Mouse (Mus musculus): ENCODE data around the gene Rnf183. TPM values are rescaled to one million over a fixed set of nuclear protein-coding genes. Genes with fewer than 3 reads are reported as not detected.

The Rnf183 gene
- polyA plus RNA-seq, 1 experiment = not detected

GRCm38 (mm10) chr4:62475793-62476192 lies 40.7 kb upstream of the Rnf183 start:
- Histone ChIP-seq H3K9ac (ENCODE audit: low read depth, poor library complexity, severe bottlenecking) (no peak overlapping the region), H3K4me1 (ENCODE audit: control insufficient read depth, insufficient read depth, low read length) (no peaks in the 10 kb centered on the region), H3K4me3 (ENCODE audit: low read depth, low read length) (no peak overlapping the region), H3K27ac (ENCODE audit: insufficient read depth, low read length) (no peak overlapping the region), H3K9me3 (replicated peaks; ENCODE audit: control insufficient read depth, insufficient read depth, low read length, poor library complexity, severe bottlenecking) (no peaks in the 10 kb centered on the region), H3K36me3 (ENCODE audit: control insufficient read depth, insufficient read depth, low read length, poor library complexity, severe bottlenecking) (no peaks in the 10 kb centered on the region), H3K27me3 (ENCODE audit: control insufficient read depth, insufficient read depth, low read length, poor library complexity, severe bottlenecking) (peaks cover 1% of the 10 kb centered on the region; the same call in 1 of the 2 replicates)
- TF ChIP-seq POLR2A (IDR thresholded peaks at IDR 0.05; ENCODE audit: insufficient read depth, low read length) = no peak

GRCm38 (mm10) chr4:62475131-62475530 lies 40.1 kb upstream of the Rnf183 start:
- Histone ChIP-seq H3K9ac (ENCODE audit: low read depth, poor library complexity, severe bottlenecking) (no peak overlapping the region), H3K27me3 (ENCODE audit: control insufficient read depth, insufficient read depth, low read length, poor library complexity, severe bottlenecking) (peaks cover 1% of the 10 kb centered on the region; the same call in 1 of the 2 replicates), H3K4me3 (ENCODE audit: low read depth, low read length) (no peak overlapping the region), H3K36me3 (ENCODE audit: control insufficient read depth, insufficient read depth, low read length, poor library complexity, severe bottlenecking) (no peaks in the 10 kb centered on the region), H3K9me3 (replicated peaks; ENCODE audit: control insufficient read depth, insufficient read depth, low read length, poor library complexity, severe bottlenecking) (no peaks in the 10 kb centered on the region), H3K27ac (ENCODE audit: insufficient read depth, low read length) (no peak overlapping the region), H3K4me1 (ENCODE audit: control insufficient read depth, insufficient read depth, low read length) (no peaks in the 10 kb centered on the region)
- TF ChIP-seq EP300 (IDR thresholded peaks at IDR 0.05; ENCODE audit: insufficient read depth, low read depth, low read length) = no peak
- no peak for TF ChIP-seq CTCF (IDR thresholded peaks at IDR 0.05; ENCODE audit: low read depth, low read length)
- no peak for TF ChIP-seq POLR2A (IDR thresholded peaks at IDR 0.05; ENCODE audit: insufficient read depth, low read length)

DNA sequence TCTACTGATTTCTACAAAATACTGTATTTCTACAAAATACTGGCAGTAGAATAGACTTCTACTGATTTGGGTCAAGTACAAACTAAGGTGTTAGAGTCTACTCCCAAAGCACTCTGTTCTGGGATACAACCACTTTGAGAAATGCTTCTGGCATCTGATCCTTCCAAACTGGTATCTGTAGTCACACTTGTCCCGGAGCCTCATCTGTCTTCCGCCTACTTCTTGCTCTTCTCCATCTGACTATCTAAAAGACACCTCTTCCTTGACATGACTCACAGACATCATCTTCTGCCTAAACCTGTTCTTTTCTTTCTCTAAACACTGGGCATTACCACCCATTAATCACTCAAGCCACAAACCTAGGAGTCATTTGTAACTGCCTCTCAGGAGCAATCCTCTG lies 37.0 kb upstream of the Rnf183 start:
- no peaks in the 10 kb centered on the region for H3K36me3 ChIP-seq (ENCODE audit: control insufficient read depth, insufficient read depth, low read length, poor library complexity, severe bottlenecking)
- TF ChIP-seq EP300 (IDR thresholded peaks at IDR 0.05; ENCODE audit: insufficient read depth, low read depth, low read length) = no peak
- TF ChIP-seq POLR2A (IDR thresholded peaks at IDR 0.05; ENCODE audit: insufficient read depth, low read length) = no peak
- TF ChIP-seq CTCF (IDR thresholded peaks at IDR 0.05; ENCODE audit: low read depth, low read length) = no peak
- no peak overlapping the region for H3K4me3 ChIP-seq (ENCODE audit: low read depth, low read length)
- no peaks in the 10 kb centered on the region for H3K9me3 ChIP-seq (replicated peaks; ENCODE audit: control insufficient read depth, insufficient read depth, low read length, poor library complexity, severe bottlenecking)
- no peaks in the 10 kb centered on the region for H3K4me1 ChIP-seq (ENCODE audit: control insufficient read depth, insufficient read depth, low read length)
- no peak overlapping the region for H3K27ac ChIP-seq (ENCODE audit: insufficient read depth, low read length)
- peaks cover 1% of the 10 kb centered on the region; the same call in 1 of the 2 replicates for H3K27me3 ChIP-seq (ENCODE audit: control insufficient read depth, insufficient read depth, low read length, poor library complexity, severe bottlenecking)
- H3K9ac ChIP-seq (ENCODE audit: low read depth, poor library complexity, severe bottlenecking) = no peak overlapping the region

DNA sequence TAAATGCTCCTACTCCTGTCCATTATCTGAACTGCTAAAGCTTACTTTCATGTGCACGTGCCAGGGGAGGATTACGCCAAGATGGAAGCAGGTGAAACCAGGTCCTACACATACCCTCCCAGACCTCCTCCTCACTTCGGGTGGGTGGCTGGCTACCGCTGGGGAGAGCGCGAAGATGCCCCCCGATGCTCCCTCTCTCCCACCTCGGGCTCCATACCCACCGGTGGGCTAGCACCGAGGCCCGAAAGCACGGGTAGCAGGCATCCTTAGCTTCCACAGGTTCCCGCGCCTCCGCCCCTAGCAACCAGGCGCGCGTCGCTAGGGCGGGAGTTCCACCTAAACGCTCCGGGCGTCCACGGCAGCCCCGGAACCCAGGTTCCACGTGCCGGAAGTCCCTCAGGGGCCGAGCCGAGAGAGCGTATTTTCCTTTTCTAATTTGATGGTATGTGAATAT lies 35.6 kb upstream of the Rnf183 start, which contains the start of gene Wdr31:
Wdr31 (minus strand) TSS at position 299 of the 454 bp plus-strand sequence.
- Histone ChIP-seq H3K9me3 (replicated peaks; ENCODE audit: control insufficient read depth, insufficient read depth, low read length, poor library complexity, severe bottlenecking) (no peaks in the 10 kb centered on the region), H3K27me3 (ENCODE audit: control insufficient read depth, insufficient read depth, low read length, poor library complexity, severe bottlenecking) (no peaks in the 10 kb centered on the region), H3K4me1 (ENCODE audit: control insufficient read depth, insufficient read depth, low read length) (no peaks in the 10 kb centered on the region), H3K4me3 (ENCODE audit: low read depth, low read length) (peak within 1 kb of the TSS; percentile 79), H3K9ac (ENCODE audit: low read depth, poor library complexity, severe bottlenecking) (peak within 1 kb of the TSS; percentile 27), H3K27ac (ENCODE audit: insufficient read depth, low read length) (no peak within 1 kb of the TSS), H3K36me3 (ENCODE audit: control insufficient read depth, insufficient read depth, low read length, poor library complexity, severe bottlenecking) (no peaks in the 10 kb centered on the region)
- TF ChIP-seq CTCF (IDR thresholded peaks at IDR 0.05; ENCODE audit: low read depth, low read length) (no peak), EP300 (IDR thresholded peaks at IDR 0.05; ENCODE audit: insufficient read depth, low read depth, low read length) (no peak), POLR2A (IDR thresholded peaks at IDR 0.05; ENCODE audit: insufficient read depth, low read length) (no peak)

GRCm38 (mm10) chr4:62468158-62468557 lies 33.1 kb upstream of the Rnf183 start:
- Histone ChIP-seq H3K4me3 (ENCODE audit: low read depth, low read length) (no peak overlapping the region), H3K4me1 (ENCODE audit: control insufficient read depth, insufficient read depth, low read length) (no peaks in the 10 kb centered on the region), H3K36me3 (ENCODE audit: control insufficient read depth, insufficient read depth, low read length, poor library complexity, severe bottlenecking) (peaks cover 2% of the 10 kb centered on the region; the same call in 1 of the 2 replicates), H3K9ac (ENCODE audit: low read depth, poor library complexity, severe bottlenecking) (no peak overlapping the region), H3K27ac (ENCODE audit: insufficient read depth, low read length) (no peak overlapping the region), H3K9me3 (replicated peaks; ENCODE audit: control insufficient read depth, insufficient read depth, low read length, poor library complexity, severe bottlenecking) (no peaks in the 10 kb centered on the region), H3K27me3 (ENCODE audit: control insufficient read depth, insufficient read depth, low read length, poor library complexity, severe bottlenecking) (no peaks in the 10 kb centered on the region)
- no peak for TF ChIP-seq POLR2A (IDR thresholded peaks at IDR 0.05; ENCODE audit: insufficient read depth, low read length)
- TF ChIP-seq CTCF (IDR thresholded peaks at IDR 0.05; ENCODE audit: low read depth, low read length) = no peak
- TF ChIP-seq EP300 (IDR thresholded peaks at IDR 0.05; ENCODE audit: insufficient read depth, low read depth, low read length) = no peak

GRCm38 (mm10) chr4:62463124-62463523 lies 28.1 kb upstream of the Rnf183 start:
- Histone ChIP-seq H3K27ac (ENCODE audit: insufficient read depth, low read length) (no peak overlapping the region), H3K9me3 (replicated peaks; ENCODE audit: control insufficient read depth, insufficient read depth, low read length, poor library complexity, severe bottlenecking) (no peaks in the 10 kb centered on the region), H3K9ac (ENCODE audit: low read depth, poor library complexity, severe bottlenecking) (no peak overlapping the region), H3K27me3 (ENCODE audit: control insufficient read depth, insufficient read depth, low read length, poor library complexity, severe bottlenecking) (no peaks in the 10 kb centered on the region), H3K4me1 (ENCODE audit: control insufficient read depth, insufficient read depth, low read length) (no peaks in the 10 kb centered on the region), H3K36me3 (ENCODE audit: control insufficient read depth, insufficient read depth, low read length, poor library complexity, severe bottlenecking) (peaks cover 7% of the 10 kb centered on the region; the same call in 1 of the 2 replicates), H3K4me3 (ENCODE audit: low read depth, low read length) (no peak overlapping the region)
- TF ChIP-seq POLR2A (IDR thresholded peaks at IDR 0.05; ENCODE audit: insufficient read depth, low read length) = no peak
- no peak for TF ChIP-seq CTCF (IDR thresholded peaks at IDR 0.05; ENCODE audit: low read depth, low read length)
- TF ChIP-seq EP300 (IDR thresholded peaks at IDR 0.05; ENCODE audit: insufficient read depth, low read depth, low read length) = no peak

All from ES-Bruce4 (cell line).